ENCODE assay signal across 27 mouse cellular contexts in the genomic region with DNA sequence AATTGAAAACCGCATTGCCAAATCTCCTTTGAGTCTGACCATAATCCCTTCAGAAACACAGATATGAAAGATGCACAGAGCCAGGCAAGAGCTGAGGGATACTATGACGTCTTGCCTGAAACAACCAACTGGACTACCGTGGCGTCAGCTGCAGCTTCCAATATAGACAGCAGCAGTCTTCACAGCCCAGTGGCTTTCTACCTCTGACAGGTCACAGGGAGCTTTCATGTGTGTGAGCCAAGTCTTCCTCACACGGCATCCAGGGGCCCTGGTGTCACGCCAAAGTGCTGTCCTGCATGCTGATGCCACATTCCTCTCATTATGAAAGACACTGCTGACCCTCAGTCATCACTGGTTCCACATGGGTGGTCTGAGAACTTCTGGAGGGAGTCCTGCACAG.
DNase-seq lines count a peak whose midpoint lies in the region; ATAC-seq and TF ChIP-seq lines count a peak whose summit lies in the region.
"Had no signal": no experiment of that assay in that cellular context is flagged by ENCODE, and none has a peak within 500 bp of the region (broad histone marks: within the 10 kb centered on the region; RNA-seq: fewer than 3 reads in every experiment).

No protein-coding gene starts in this region.

- H3K4me1 ChIP-seq in forebrain, embryonic 15.5 days, result 0 out of 2 replicates have a peak, but pooled peaks cover 5% of the 10 kb centered on the region
- H3K4me1 ChIP-seq in forebrain, embryonic 10.5 days, result no peaks in the 10 kb centered on the region
- H3K4me1 ChIP-seq in heart, embryonic 15.5 days (replicated peaks), result peaks cover 14% of the 10 kb centered on the region
- no peaks in the 10 kb centered on the region for H3K4me1 ChIP-seq in lung, embryonic 14.5 days (ENCODE audit: insufficient read depth)
- 0 out of 2 replicates have a peak, but pooled peaks cover 8% of the 10 kb centered on the region for H3K4me1 ChIP-seq in kidney, embryonic 15.5 days
- H3K4me1 ChIP-seq: intestine, embryonic 15.5 days; limb, embryonic 10.5 days; limb, embryonic 15.5 days; liver, embryonic 13.5 days; neural tube, embryonic 13.5 days had no signal

- peak overlapping the region; percentile 16; the same call in 1 of the 2 replicates for H3K27ac ChIP-seq in forebrain, embryonic 15.5 days (replicated peaks)
- H3K27ac ChIP-seq in forebrain, embryonic 10.5 days, result no peak overlapping the region
- peak overlapping the region; percentile 53; the same call in 1 of the 2 replicates for H3K27ac ChIP-seq in heart, embryonic 15.5 days
- H3K27ac ChIP-seq in lung, embryonic 14.5 days (ENCODE audit: low read depth), result no peak overlapping the region
- no peak overlapping the region for H3K27ac ChIP-seq in kidney, embryonic 15.5 days
- H3K27ac ChIP-seq: intestine, embryonic 15.5 days; kidney, postnatal 0 days; limb, embryonic 10.5 days; limb, embryonic 15.5 days; liver, embryonic 13.5 days; neural tube, embryonic 13.5 days had no signal

- H3K9me3 ChIP-seq in forebrain, embryonic 15.5 days, result no peaks in the 10 kb centered on the region
- H3K9me3 ChIP-seq in forebrain, embryonic 10.5 days, result no peaks in the 10 kb centered on the region
- no peaks in the 10 kb centered on the region for H3K9me3 ChIP-seq in heart, embryonic 15.5 days (replicated peaks)
- no peaks in the 10 kb centered on the region for H3K9me3 ChIP-seq in lung, embryonic 14.5 days (ENCODE audit: low read depth, low read length)
- H3K9me3 ChIP-seq in kidney, embryonic 15.5 days (replicated peaks), result no peaks in the 10 kb centered on the region
- H3K9me3 ChIP-seq: heart, embryonic 10.5 days; intestine, embryonic 15.5 days; limb, embryonic 10.5 days; limb, embryonic 15.5 days; liver, embryonic 13.5 days; neural tube, embryonic 13.5 days had no signal

- H3K4me2 ChIP-seq in forebrain, embryonic 15.5 days (replicated peaks), result no peak overlapping the region
- no peak overlapping the region for H3K4me2 ChIP-seq in heart, embryonic 15.5 days
- H3K4me2 ChIP-seq in lung, embryonic 14.5 days, result no peak overlapping the region
- no peak overlapping the region for H3K4me2 ChIP-seq in kidney, embryonic 15.5 days
- H3K4me2 ChIP-seq: intestine, embryonic 15.5 days; limb, embryonic 15.5 days; liver, embryonic 13.5 days; neural tube, embryonic 13.5 days had no signal

- no peak for TF ChIP-seq CTCF in lung, embryonic 14.5 days (IDR thresholded peaks at IDR 0.05; ENCODE audit: low read depth)

- H3K4me3 ChIP-seq in forebrain, embryonic 15.5 days, result no peak overlapping the region
- H3K4me3 ChIP-seq in forebrain, embryonic 10.5 days, result no peak overlapping the region
- no peak overlapping the region for H3K4me3 ChIP-seq in heart, embryonic 15.5 days
- H3K4me3 ChIP-seq in lung, embryonic 14.5 days (ENCODE audit: low read depth, low read length), result no peak overlapping the region
- no peak overlapping the region for H3K4me3 ChIP-seq in kidney, embryonic 15.5 days (replicated peaks)
- H3K4me3 ChIP-seq: erythroblast, embryonic 14.5 days; heart, embryonic 10.5 days; intestine, embryonic 15.5 days; limb, embryonic 10.5 days; limb, embryonic 15.5 days; liver, embryonic 13.5 days; neural tube, embryonic 13.5 days had no signal

- no peak for ATAC-seq in forebrain, embryonic 15.5 days (replicated peaks)
- no peak for ATAC-seq in heart, embryonic 15.5 days (replicated peaks; ENCODE audit: insufficient number of reproducible peaks, insufficient read depth, low FRiP score, low read depth)
- ATAC-seq in lung, embryonic 14.5 days (ENCODE audit: insufficient read depth), result no peak
- ATAC-seq in kidney, embryonic 15.5 days (replicated peaks; ENCODE audit: low FRiP score), result no peak
- ATAC-seq: activated CD4-positive, CD25-positive, alpha-beta regulatory T cell, adult 4 months; intestine, embryonic 15.5 days had no signal

- H3K36me3 ChIP-seq in forebrain, embryonic 15.5 days, result peaks cover 85% of the 10 kb centered on the region
- H3K36me3 ChIP-seq in forebrain, embryonic 10.5 days (replicated peaks), result peaks cover 100% of the 10 kb centered on the region
- peaks cover 54% of the 10 kb centered on the region for H3K36me3 ChIP-seq in heart, embryonic 15.5 days
- H3K36me3 ChIP-seq in lung, embryonic 14.5 days (ENCODE audit: insufficient read depth), result peaks cover 87% of the 10 kb centered on the region
- peaks cover 82% of the 10 kb centered on the region for H3K36me3 ChIP-seq in kidney, embryonic 15.5 days

- no peak for DNase-seq in forebrain, embryonic 10.5 days (ENCODE audit: extremely low spot score, low spot score)
- DNase-seq in heart, postnatal 4 days, result no peak
- DNase-seq in lung, embryonic 14.5 days, result peak; percentile 9
- no peak for DNase-seq in lung, adult 18-20 months
- DNase-seq: adrenal gland, adult 2 months; adrenal gland, postnatal 36 days; B cell, adult 2 months; cerebellum, adult 9-10 months; gastrocnemius, postnatal 10 days; heart, postnatal 14 days; kidney, adult 2 months; liver, embryonic 13.5 days; lung, adult 2 months; lung, postnatal 14 days; right cerebral cortex, postnatal 14 days; thymus, postnatal 4 days had no signal

- WGBS in forebrain, embryonic 15.5 days, result 72% methylated on average over 6 of the region's 6 CpGs
- WGBS in forebrain, embryonic 10.5 days, result 89% methylated on average over 6 of the region's 6 CpGs
- 71% methylated on average over 6 of the region's 6 CpGs for WGBS in heart, embryonic 15.5 days
- 74% methylated on average over 6 of the region's 6 CpGs for WGBS in lung, embryonic 14.5 days
- WGBS in kidney, embryonic 15.5 days, result 72% methylated on average over 6 of the region's 6 CpGs

- no peak overlapping the region for H3K9ac ChIP-seq in forebrain, embryonic 15.5 days (replicated peaks)
- H3K9ac ChIP-seq in heart, embryonic 15.5 days, result no peak overlapping the region
- no peak overlapping the region for H3K9ac ChIP-seq in lung, embryonic 14.5 days
- no peak overlapping the region for H3K9ac ChIP-seq in kidney, embryonic 15.5 days
- H3K9ac ChIP-seq: intestine, embryonic 15.5 days; limb, embryonic 15.5 days; liver, embryonic 13.5 days; neural tube, embryonic 13.5 days had no signal

- no peaks in the 10 kb centered on the region for H3K27me3 ChIP-seq in forebrain, embryonic 15.5 days
- H3K27me3 ChIP-seq in forebrain, embryonic 10.5 days (ENCODE audit: poor library complexity, severe bottlenecking), result no peaks in the 10 kb centered on the region
- no peaks in the 10 kb centered on the region for H3K27me3 ChIP-seq in heart, embryonic 15.5 days
- no peaks in the 10 kb centered on the region for H3K27me3 ChIP-seq in lung, embryonic 14.5 days (ENCODE audit: insufficient read depth, low read length)
- H3K27me3 ChIP-seq in kidney, embryonic 15.5 days, result no peaks in the 10 kb centered on the region
- H3K27me3 ChIP-seq: intestine, embryonic 15.5 days; limb, embryonic 15.5 days; liver, embryonic 13.5 days; neural tube, embryonic 13.5 days had no signal

Comparison
In these comparisons a context has a peak if more than half of its experiments do, and no peak if none do; other contexts are left out.
1. H3K27ac ChIP-seq: peak in forebrain, embryonic 15.5 days (single experiment) and heart, embryonic 15.5 days (single experiment); none in forebrain, embryonic 10.5 days (single experiment), lung, embryonic 14.5 days (single experiment) and kidney, embryonic 15.5 days (single experiment).